Mouse (Mus musculus) urinary bladder, postnatal 10 days (tissue): ENCODE data around the gene Slc26a3.

Source experiments
- DNase-seq: peaks from one replicate; pipeline ENCODE4 v3.0.0; 2022; ENCODE audit warnings: low spot score

Slc26a3 gene

GRCm38 (mm10) chr12:31390571-31390970, at the start of gene Slc26a3:
Gene Slc26a3 (plus strand): TSS chr12:31390871.
- DNase-seq: no peak

- no peak for DNase-seq
These were observed 40.3 kb upstream of the Slc26a3 start for GRCm38 (mm10) chr12:31350191-31350943.

GRCm38 (mm10) chr12:31350944-31351928, 39.4 kb upstream of the Slc26a3 start, which contains the start of gene Dld:
Gene Dld (minus strand): TSS chr12:31351453.
- peak; percentile 83 for DNase-seq

DNA sequence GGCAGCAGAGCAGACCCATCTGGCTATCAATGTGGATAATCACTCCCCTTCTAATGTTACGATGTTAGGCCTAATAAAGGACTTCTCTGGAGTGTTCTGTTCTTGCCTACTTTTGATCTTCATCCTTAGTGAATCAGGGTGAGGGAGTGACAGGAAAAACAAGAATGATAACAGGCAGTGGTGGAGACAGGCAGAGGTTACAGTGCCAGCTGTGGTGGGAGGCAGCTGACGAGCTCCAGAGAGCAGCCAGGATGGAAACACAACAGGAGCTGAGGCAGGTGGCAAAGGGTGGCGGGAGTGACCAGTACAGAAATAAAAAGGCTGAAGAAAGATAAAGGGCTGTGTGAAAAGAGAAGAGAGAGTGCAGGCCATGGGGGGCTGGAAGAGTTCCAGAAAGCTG, 24.2 kb upstream of the Slc26a3 start:
- no peak for DNase-seq

DNA sequence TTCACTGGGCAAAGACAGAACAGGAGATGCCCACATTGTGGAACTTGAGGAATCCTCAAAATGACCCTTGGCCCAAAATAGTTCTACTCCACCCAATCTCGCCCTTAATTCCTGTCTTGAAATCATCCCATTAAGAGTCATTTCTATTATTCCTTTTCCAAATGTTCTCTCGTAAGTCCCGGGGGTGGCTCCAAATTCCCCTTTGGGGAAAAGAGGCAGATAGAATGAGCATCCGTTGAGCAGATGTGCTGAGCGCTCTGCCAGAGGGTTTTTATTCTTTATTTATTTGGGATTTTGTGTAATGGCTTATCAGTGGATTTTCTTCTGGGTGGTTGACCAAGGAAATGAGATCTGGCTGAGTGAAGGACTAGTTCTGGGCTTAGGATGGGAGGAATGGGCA, 22.9 kb upstream of the Slc26a3 start:
- no peak for DNase-seq

GRCm38 (mm10) chr12:31369118-31369517, 21.6 kb upstream of the Slc26a3 start:
- no peak for DNase-seq

DNA sequence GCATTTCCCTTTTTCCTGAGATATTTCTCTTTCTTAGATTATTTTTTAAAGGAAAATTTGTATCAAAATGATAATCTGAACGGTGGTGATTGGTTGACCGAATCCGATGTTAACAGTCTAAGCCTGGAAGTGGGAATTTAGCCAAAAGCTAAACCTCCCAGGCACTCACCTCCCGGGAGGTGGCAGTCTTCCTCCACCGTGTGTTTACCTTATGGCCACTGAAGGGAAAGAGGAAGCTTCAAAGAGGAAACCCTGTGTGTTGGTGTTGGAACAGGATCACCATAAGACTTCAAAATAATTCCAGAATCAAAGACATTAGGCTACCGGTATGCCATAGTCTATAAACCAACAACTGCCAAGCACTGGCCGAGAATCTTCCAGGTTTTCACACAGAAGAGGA, 21.0 kb upstream of the Slc26a3 start:
- DNase-seq: no peak

GRCm38 (mm10) chr12:31374603-31375282, 15.9 kb upstream of the Slc26a3 start:
- DNase-seq: no peak

- no peak for DNase-seq
These were observed 15.4 kb upstream of the Slc26a3 start for GRCm38 (mm10) chr12:31375283-31375615.

DNA sequence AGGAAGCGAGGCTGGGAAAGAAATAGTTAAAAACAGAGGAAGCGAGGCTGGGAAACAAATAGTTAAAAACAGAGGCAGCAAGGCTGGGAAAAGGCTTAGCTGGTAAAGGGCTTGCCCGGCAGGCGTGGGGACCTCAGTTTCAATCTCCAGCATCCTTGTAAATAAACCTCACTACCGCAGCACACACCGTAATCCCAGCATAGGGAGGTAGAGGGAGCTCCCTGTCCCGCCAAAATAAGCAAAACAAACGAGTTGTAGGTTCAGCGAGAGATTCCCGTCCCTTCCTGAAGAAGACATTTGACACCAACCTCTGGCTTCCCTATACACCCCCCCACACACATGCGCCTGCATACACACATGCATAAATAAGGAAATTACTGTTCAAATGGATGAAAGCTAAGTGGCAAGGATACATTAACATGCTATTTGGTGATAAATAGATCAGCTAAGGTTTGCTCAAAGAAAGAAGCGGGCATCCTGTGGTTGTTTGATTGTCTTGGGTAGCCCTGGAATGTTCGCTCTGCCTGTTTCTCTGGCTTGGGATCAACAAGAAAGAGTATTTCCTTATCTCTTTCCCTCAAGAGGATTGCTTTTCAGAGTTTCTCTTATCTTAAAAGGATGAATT, 14.2 kb upstream of the Slc26a3 start:
- DNase-seq: no peak

- DNase-seq: no peak
These were observed 13.4 kb upstream of the Slc26a3 start for GRCm38 (mm10) chr12:31377241-31377640.

DNA sequence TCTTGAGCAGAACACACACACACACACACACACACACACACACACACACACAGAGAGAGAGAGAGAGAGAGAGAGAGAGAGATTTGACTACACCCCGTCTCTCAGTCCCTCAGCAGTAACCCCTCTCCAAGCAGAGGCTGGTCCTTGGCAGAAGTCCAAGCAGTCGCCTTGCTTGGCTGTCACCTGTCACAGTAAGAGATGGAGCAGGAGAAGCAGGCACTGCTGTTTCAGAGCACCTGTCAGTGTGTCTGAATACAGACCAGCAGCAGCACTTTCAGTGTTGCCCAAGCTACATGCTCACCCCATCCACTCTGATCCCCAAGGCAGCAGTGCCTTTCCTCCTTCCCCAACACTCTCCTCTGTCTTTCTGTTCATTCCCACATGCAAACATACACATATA, 9.8 kb upstream of the Slc26a3 start:
- DNase-seq: no peak

DNA sequence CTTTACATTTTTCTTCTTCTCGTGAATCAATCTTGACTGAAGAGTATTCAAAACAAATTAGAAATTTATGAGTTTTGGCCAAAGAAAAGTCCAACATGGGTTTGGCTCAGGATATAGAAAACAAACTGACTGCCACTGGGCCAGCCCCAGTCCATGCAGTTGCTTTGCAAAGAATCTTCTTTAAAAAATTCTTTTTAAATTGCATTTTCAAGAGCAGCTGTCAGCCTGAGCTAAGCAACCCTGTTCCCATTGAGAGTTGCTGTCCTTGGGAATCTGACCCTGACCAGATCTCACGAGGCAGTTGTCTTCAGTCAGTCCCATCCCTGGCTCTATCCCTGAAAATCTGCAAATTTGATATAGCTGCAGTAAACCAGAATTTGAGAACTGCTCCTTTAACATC, 8.2 kb upstream of the Slc26a3 start:
- no peak for DNase-seq

- DNase-seq: no peak
These were observed 3.4 kb upstream of the Slc26a3 start for GRCm38 (mm10) chr12:31387303-31387702.

- DNase-seq: no peak
These were observed 1.0 kb downstream of the Slc26a3 start for GRCm38 (mm10) chr12:31391696-31392095.

DNA sequence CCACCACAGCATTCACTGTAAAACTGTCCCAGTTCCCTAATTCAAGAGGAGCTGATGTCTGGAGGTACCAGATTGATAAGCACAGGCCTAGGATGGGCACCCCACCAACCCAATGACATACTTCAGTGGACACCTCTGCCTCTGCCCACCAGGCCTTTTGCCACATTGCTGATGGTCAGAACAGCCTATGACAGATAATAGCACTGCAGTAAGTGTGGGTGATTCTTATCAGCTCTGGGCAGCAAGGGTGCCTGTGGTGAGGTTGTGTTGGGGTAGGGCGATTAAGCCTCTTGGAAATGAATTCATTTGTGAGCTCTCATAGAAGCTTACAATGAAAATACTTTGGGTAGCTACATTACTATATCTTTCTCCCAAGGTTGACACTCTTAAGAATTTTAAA, 5.2 kb downstream of the Slc26a3 start:
- no peak for DNase-seq

GRCm38 (mm10) chr12:31397709-31398108, 7.0 kb downstream of the Slc26a3 start:
- DNase-seq: no peak

- no peak for DNase-seq
These were observed 10.2 kb downstream of the Slc26a3 start for GRCm38 (mm10) chr12:31400821-31401220.

GRCm38 (mm10) chr12:31401930-31402329, 11.3 kb downstream of the Slc26a3 start:
- DNase-seq: no peak

DNA sequence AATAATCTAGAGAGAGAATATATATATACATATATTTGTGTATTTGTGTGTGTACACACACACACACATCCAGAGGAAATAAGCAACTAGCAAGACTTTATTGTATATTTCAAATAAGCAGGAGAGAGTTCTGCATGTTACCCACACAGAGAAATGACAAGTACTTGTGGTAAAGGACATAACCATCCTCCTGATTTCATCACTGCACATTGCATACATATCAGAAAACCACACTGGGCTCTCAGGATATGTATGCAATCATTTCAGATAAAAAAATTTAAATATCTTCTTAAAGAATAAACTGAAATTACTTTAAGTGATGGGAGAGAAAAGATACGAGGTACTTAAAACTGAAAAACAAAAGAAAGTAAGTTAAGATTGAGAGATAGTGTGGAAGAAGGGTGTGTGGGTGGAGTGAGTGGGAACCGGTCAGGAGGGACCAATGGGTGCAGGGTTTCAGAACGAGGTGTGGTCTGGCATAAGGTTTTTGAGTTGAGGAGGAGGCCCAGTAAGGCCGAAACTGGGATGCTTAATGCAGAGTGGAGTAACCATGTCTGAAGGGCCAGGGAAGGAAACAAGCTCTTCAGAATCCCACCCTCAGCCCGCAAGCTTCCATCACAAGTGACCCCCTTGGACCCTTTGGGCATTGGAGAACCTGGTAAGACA, 14.0 kb downstream of the Slc26a3 start:
- no peak for DNase-seq

DNA sequence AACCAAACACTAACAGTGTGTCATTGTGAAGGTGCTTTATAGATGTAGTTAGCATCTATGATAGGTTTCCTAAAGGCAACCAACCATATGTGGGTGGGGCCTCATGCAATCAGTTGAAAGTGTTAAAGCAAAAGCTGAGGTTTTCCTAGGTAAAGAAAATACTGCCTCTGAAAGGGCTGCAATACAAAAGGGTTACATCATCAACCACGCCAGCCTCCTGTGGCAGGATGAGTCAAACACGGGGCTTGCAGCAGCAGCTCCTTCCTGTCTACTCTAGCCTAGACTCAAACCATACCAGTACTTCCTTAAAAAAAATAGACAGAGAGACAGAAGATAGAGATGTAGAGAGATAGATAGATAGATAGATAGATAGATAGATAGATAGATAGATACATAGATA, 25.3 kb downstream of the Slc26a3 start:
- no peak for DNase-seq
